Mouse (Mus musculus) spleen, adult 2 months (tissue): ENCODE data around the gene Mmp21. TPM values are rescaled to one million over a fixed set of nuclear protein-coding genes. Genes with fewer than 3 reads are reported as not detected.

Experiments used
- DNase-seq, 2 experiments: peaks; one replicate each; pipeline versions ENCODE4 v3.0.0 to v3.0.0-alpha.2; 2012 to 2021; ENCODE audit warnings: low spot score in 2 of 2, low read depth in 1 of 2
- H3K27ac ChIP-seq: fragments of 200-500 bp; 2 replicates; pipeline ENCODE4 v1.5.1; 2012; ENCODE audit warnings: low read length, inconsistent platforms; ENCODE audit not compliant: insufficient read depth
- H3K27me3 ChIP-seq: fragments of 200-500 bp; 2 replicates; pipeline ENCODE4 v1.6.1; 2012; ENCODE audit warnings: mild to moderate bottlenecking, moderate library complexity, low read length, inconsistent platforms; ENCODE audit not compliant: control insufficient read depth, insufficient read depth
- H3K36me3 ChIP-seq: fragments of 200-500 bp; 2 replicates; pipeline ENCODE4 v1.6.1; 2012; ENCODE audit warnings: mild to moderate bottlenecking, low read length, inconsistent platforms; ENCODE audit not compliant: control insufficient read depth, insufficient read depth
- H3K4me1 ChIP-seq: fragments of 200-500 bp; 2 replicates; pipeline ENCODE4 v1.6.1; 2011; ENCODE audit warnings: inconsistent platforms; ENCODE audit not compliant: control insufficient read depth, insufficient read depth, insufficient read length
- H3K4me3 ChIP-seq: fragments of 200-500 bp; 2 replicates; pipeline ENCODE4 v1.5.1; 2011; ENCODE audit warnings: mild to moderate bottlenecking, inconsistent platforms; ENCODE audit not compliant: insufficient read depth, insufficient read length; ENCODE audit errors: extremely low read depth
- CTCF ChIP-seq: fragments of 200-500 bp; IDR thresholded peaks from 2 replicates; pipeline ENCODE4 v1.5.1; 2011; ENCODE audit warnings: mild to moderate bottlenecking, inconsistent platforms; ENCODE audit not compliant: insufficient read depth, insufficient read length, insufficient replicate concordance; ENCODE audit errors: extremely low read depth
- POLR2A ChIP-seq: fragments of 200-500 bp; IDR thresholded peaks from 2 replicates; pipeline ENCODE4 v1.6.1; 2011; ENCODE audit warnings: low read depth, low read length, inconsistent platforms
- WGBS: fragments of 180-500 bp; shearing (Covaris S2); methylation state at CpG from one replicate; pipeline ENCODE4 v1.1.7; 2018; 5-methylcytosine and 5-hydroxymethylcytosine counted together
- polyA plus RNA-seq: library from polyadenylated mRNA; depleted of rRNA; stranded (reverse); fragments of >200 nt; gene quantifications from 2 replicates; pipeline ENCODE4 v1.2.3, GENCODE M21; 2012; rRNA removed

Gene Mmp21
- polyA plus RNA-seq, 1 experiment = 0.07 TPM

- H3K36me3 ChIP-seq = peaks cover 6% of the 10 kb centered on the region
- H3K27ac ChIP-seq = peak overlapping the region; percentile 82
- DNase-seq = peak; percentile 77 to 84
- WGBS = 2% methylated on average over 21 of the region's 21 CpGs
- H3K4me3 ChIP-seq = peak overlapping the region; percentile 94
- no peaks in the 10 kb centered on the region for H3K4me1 ChIP-seq
- H3K27me3 ChIP-seq = no peaks in the 10 kb centered on the region
- no peak for TF ChIP-seq POLR2A
- peak; percentile 54; the same call in 1 of the 2 replicates for TF ChIP-seq CTCF
These were observed 43.0 kb downstream of the Mmp21 start for GRCm38 (mm10) chr7:133636738-133637352.

- Histone ChIP-seq H3K27ac (no peak overlapping the region), H3K36me3 (no peaks in the 10 kb centered on the region), H3K4me1 (no peaks in the 10 kb centered on the region), H3K27me3 (no peaks in the 10 kb centered on the region), H3K4me3 (no peak overlapping the region)
- 85% methylated on average over 10 of the region's 12 CpGs for WGBS
- no peak for DNase-seq
- TF ChIP-seq CTCF = no peak
- TF ChIP-seq POLR2A = no peak
These were observed 44.8 kb downstream of the Mmp21 start for GRCm38 (mm10) chr7:133634932-133635650.

- no peak overlapping the region for H3K4me3 ChIP-seq
- TF ChIP-seq CTCF (no peak), POLR2A (no peak)
- H3K4me1 ChIP-seq = no peaks in the 10 kb centered on the region
- no peaks in the 10 kb centered on the region for H3K27me3 ChIP-seq
- H3K36me3 ChIP-seq = no peaks in the 10 kb centered on the region
- no peak overlapping the region for H3K27ac ChIP-seq
- DNase-seq = peak; percentile 17 to 55
- WGBS = 3% methylated on average over 2 of the region's 2 CpGs
These were observed 47.4 kb downstream of the Mmp21 start for GRCm38 (mm10) chr7:133632476-133632875.

- no peak for TF ChIP-seq CTCF
- no peak for TF ChIP-seq POLR2A
- Histone ChIP-seq H3K27me3 (no peaks in the 10 kb centered on the region), H3K4me1 (no peaks in the 10 kb centered on the region), H3K4me3 (no peak overlapping the region), H3K36me3 (no peaks in the 10 kb centered on the region), H3K27ac (no peak overlapping the region)
- WGBS = 77% methylated on average over 5 of the region's 5 CpGs
- no peak for DNase-seq
These were observed 49.0 kb downstream of the Mmp21 start for GRCm38 (mm10) chr7:133630821-133631220.

- 71% methylated on average over 14 of the region's 14 CpGs for WGBS
- DNase-seq = no peak
- TF ChIP-seq POLR2A = no peak
- no peak for TF ChIP-seq CTCF
- no peak overlapping the region for H3K4me3 ChIP-seq
- H3K27me3 ChIP-seq = no peaks in the 10 kb centered on the region
- no peaks in the 10 kb centered on the region for H3K4me1 ChIP-seq
- H3K27ac ChIP-seq = no peak overlapping the region
- H3K36me3 ChIP-seq = no peaks in the 10 kb centered on the region
These were observed 52.5 kb downstream of the Mmp21 start for GRCm38 (mm10) chr7:133627184-133627936.

Other genes starting within 250 kb of the Mmp21 start
- gene Tex36, start 77.9 kb downstream of the Mmp21 start, polyA plus RNA-seq = not detected in 2 replicates
- 7.7 and 10.9 TPM in 2 replicates for gene Edrf1, start 42.5 kb downstream of the Mmp21 start, polyA plus RNA-seq
- gene Bccip, start 29.3 kb upstream of the Mmp21 start, polyA plus RNA-seq = 12.3 and 15.2 TPM in 2 replicates
- gene Uros, start 30.0 kb upstream of the Mmp21 start, polyA plus RNA-seq = 23.1 and 26.6 TPM in 2 replicates
- gene Fank1, start 96.8 kb upstream of the Mmp21 start, polyA plus RNA-seq = not detected in 2 replicates
- gene Dhx32, start 102.7 kb upstream of the Mmp21 start, polyA plus RNA-seq = 7.5 and 8.3 TPM in 2 replicates